Mouse (Mus musculus): ENCODE results near the gene Gabbr2. TPM values are rescaled to one million over a fixed set of nuclear protein-coding genes. Genes with fewer than 3 reads are reported as not detected.

Gabbr2 gene
- polyA plus RNA-seq, 1 experiment: 102 TPM

DNA sequence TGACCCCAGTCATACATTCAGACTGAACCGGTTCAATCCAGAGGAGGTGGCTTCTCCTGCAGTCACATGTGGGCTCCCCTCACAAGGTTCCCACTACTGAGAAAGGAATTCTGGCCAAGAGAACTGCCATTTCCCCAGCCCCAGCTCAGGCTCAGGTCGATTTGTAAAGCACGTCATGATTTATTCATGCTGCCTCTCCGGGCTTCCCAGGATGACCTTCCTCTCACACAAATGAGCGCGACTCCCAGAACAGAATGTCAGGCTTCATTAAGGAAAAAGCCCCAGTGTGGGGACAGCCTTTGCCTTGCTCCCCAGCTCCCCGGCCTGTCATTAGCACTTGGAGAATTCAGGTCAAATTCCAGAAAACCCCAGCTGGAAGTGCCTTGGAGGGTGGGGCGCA is 260.1 kb downstream of the Gabbr2 start:
- TF ChIP-seq POLR2A (IDR thresholded peaks at IDR 0.05; ENCODE audit: borderline replicate concordance, insufficient read depth, low read length): no peak
- TF ChIP-seq CTCF (IDR thresholded peaks at IDR 0.05; ENCODE audit: borderline replicate concordance, insufficient read depth, low read depth, low read length): no peak
- Histone ChIP-seq H3K27ac (ENCODE audit: insufficient read depth, low read length) (no peak overlapping the region), H3K4me3 (replicated peaks; ENCODE audit: insufficient read depth, low read depth, low read length) (no peak overlapping the region), H3K4me1 (ENCODE audit: control insufficient read depth, insufficient read depth, low read length) (peaks cover 42% of the 10 kb centered on the region), H3K27me3 (ENCODE audit: control insufficient read depth, insufficient read depth, low read length) (no peaks in the 10 kb centered on the region)
- 56% methylated on average over 8 of the region's 8 CpGs for WGBS
- no peak for DNase-seq

DNA sequence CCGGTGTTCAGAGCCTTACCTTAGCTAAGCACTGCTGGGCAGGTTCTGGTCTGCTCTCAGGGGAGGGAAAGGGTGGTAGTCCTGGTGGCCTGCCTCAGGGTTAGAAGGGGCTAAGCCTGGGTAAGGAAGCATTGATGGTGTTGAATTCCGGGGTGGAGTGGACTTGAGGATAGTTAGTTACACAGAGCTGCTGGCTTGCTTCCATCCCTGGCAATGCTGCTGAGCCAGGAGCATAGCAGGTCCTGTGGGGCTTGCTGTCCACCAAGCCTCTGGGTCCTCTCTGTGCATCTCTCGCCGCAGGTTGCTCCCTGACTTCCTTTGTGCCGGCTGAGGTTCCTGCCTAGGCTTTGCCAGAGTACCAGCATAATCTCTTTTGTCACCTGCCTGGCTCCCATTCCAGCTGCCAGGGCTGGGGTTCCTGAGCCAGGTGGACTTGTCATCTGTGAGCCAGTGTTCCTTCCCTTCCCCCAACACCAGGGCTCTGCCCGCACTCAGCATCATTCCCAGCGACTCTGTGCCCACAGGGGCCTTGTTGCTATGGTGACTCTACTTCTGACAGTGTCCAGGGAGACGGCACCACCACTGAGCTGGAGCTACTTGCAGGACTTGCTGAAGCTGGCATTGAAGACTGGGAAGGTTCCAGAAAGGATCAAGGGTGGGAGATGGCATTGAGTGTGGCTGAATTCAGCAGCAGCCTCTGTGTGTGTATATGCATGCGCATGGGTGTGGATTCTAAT is 262.2 kb downstream of the Gabbr2 start:
- 29% methylated on average over 9 of the region's 9 CpGs for WGBS
- DNase-seq: peak in 1 of 2 experiments; percentile 46
- no peak overlapping the region for H3K4me3 ChIP-seq (replicated peaks; ENCODE audit: insufficient read depth, low read depth, low read length)
- no peaks in the 10 kb centered on the region for H3K27me3 ChIP-seq (ENCODE audit: control insufficient read depth, insufficient read depth, low read length)
- no peak overlapping the region for H3K27ac ChIP-seq (ENCODE audit: insufficient read depth, low read length)
- TF ChIP-seq CTCF (IDR thresholded peaks at IDR 0.05; ENCODE audit: borderline replicate concordance, insufficient read depth, low read depth, low read length): no peak
- TF ChIP-seq POLR2A (IDR thresholded peaks at IDR 0.05; ENCODE audit: borderline replicate concordance, insufficient read depth, low read length): no peak
- peaks cover 29% of the 10 kb centered on the region for H3K4me1 ChIP-seq (ENCODE audit: control insufficient read depth, insufficient read depth, low read length)

DNA sequence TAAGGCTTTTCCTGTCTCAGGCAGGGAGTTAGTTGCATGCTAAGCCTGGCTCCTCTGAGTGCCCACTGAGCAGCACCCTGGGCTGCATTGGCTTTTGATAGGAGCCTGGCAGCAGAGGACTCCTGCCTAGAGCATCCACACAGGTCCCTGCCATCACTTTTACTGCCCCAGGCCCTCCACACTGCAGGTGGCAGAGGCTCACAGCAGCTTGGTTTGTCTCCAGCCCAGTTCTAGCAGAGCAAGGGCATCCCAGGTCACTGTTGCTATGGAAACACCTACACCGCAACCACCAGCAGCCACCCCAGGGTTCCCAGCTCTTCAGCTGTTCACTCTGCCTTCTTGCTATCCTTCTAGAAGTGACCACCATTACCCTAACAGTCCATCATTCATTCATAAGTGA is 263.4 kb downstream of the Gabbr2 start:
- H3K4me1 ChIP-seq (ENCODE audit: control insufficient read depth, insufficient read depth, low read length): peaks cover 29% of the 10 kb centered on the region
- TF ChIP-seq CTCF (IDR thresholded peaks at IDR 0.05; ENCODE audit: borderline replicate concordance, insufficient read depth, low read depth, low read length) (no peak), POLR2A (IDR thresholded peaks at IDR 0.05; ENCODE audit: borderline replicate concordance, insufficient read depth, low read length) (no peak)
- peak; percentile 57 to 65 for DNase-seq
- no peak overlapping the region for H3K27ac ChIP-seq (ENCODE audit: insufficient read depth, low read length)
- H3K4me3 ChIP-seq (replicated peaks; ENCODE audit: insufficient read depth, low read depth, low read length): no peak overlapping the region
- WGBS: 24% methylated on average over 1 of the region's 1 CpGs
- H3K27me3 ChIP-seq (ENCODE audit: control insufficient read depth, insufficient read depth, low read length): no peaks in the 10 kb centered on the region

DNA sequence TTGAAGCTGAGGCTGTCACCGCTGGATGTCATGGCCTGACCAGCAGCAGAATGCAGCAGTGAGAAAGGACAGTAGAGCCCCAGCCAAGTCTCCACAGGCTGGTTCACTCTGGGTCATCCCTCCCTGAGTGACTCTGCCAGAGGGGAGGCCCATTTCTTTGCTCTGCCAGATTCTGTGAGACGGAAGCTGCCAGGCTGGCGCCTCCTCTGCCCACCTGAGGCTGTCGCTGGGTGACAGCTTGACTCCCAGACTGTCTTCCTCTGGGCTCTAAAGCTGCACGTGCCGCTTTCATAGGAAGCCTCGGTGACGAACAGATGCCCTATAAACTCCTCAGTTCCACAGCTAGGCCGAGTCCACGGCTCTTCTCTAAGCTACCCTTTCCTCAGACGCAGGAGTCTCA is 264.5 kb downstream of the Gabbr2 start:
- no peaks in the 10 kb centered on the region for H3K27me3 ChIP-seq (ENCODE audit: control insufficient read depth, insufficient read depth, low read length)
- peak in 1 of 2 experiments; percentile 59 for DNase-seq
- H3K4me1 ChIP-seq (ENCODE audit: control insufficient read depth, insufficient read depth, low read length): peaks cover 29% of the 10 kb centered on the region
- no peak for TF ChIP-seq CTCF (IDR thresholded peaks at IDR 0.05; ENCODE audit: borderline replicate concordance, insufficient read depth, low read depth, low read length)
- no peak for TF ChIP-seq POLR2A (IDR thresholded peaks at IDR 0.05; ENCODE audit: borderline replicate concordance, insufficient read depth, low read length)
- H3K4me3 ChIP-seq (replicated peaks; ENCODE audit: insufficient read depth, low read depth, low read length): no peak overlapping the region
- 19% methylated on average over 11 of the region's 11 CpGs for WGBS
- 0 out of 2 replicates have a peak overlapping the region, but pooled peaks have one; percentile 3 for H3K27ac ChIP-seq (ENCODE audit: insufficient read depth, low read length)

- TF ChIP-seq CTCF (IDR thresholded peaks at IDR 0.05; ENCODE audit: borderline replicate concordance, insufficient read depth, low read depth, low read length) (no peak), POLR2A (IDR thresholded peaks at IDR 0.05; ENCODE audit: borderline replicate concordance, insufficient read depth, low read length) (no peak)
- Histone ChIP-seq H3K27me3 (ENCODE audit: control insufficient read depth, insufficient read depth, low read length) (no peaks in the 10 kb centered on the region), H3K4me3 (replicated peaks; ENCODE audit: insufficient read depth, low read depth, low read length) (no peak overlapping the region), H3K4me1 (ENCODE audit: control insufficient read depth, insufficient read depth, low read length) (no peaks in the 10 kb centered on the region), H3K27ac (ENCODE audit: insufficient read depth, low read length) (no peak overlapping the region)
- WGBS: 92% methylated on average over 16 of the region's 16 CpGs
- no peak for DNase-seq
These were observed 270.7 kb downstream of the Gabbr2 start for GRCm38 (mm10) chr4:46720821-46721557.

- 88% methylated on average over 1 of the region's 1 CpGs for WGBS
These were observed 271.6 kb downstream of the Gabbr2 start for GRCm38 (mm10) chr4:46720070-46720469.

DNA sequence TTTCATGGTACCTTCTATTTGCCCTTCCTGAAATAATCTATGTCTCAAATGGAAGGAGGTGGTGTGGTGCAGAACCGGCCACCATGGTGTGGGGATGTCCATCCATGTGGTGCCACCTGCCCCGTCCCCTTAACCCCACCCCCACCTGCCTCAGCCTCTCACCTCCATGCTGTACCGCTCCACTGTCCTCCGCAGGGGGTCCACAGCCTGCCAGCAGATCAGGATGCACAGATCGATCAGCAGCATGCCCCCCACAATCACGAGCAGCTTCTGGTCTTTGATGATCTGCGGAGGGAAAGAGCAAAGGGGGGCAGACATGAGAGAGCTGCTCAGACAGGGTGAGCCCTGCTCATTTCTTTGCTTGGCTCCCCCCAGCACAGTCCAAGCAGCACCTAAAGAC is 273.0 kb downstream of the Gabbr2 start:
- DNase-seq: no peak
- Histone ChIP-seq H3K27ac (ENCODE audit: insufficient read depth, low read length) (no peak overlapping the region), H3K4me1 (ENCODE audit: control insufficient read depth, insufficient read depth, low read length) (no peaks in the 10 kb centered on the region), H3K27me3 (ENCODE audit: control insufficient read depth, insufficient read depth, low read length) (no peaks in the 10 kb centered on the region), H3K4me3 (replicated peaks; ENCODE audit: insufficient read depth, low read depth, low read length) (no peak overlapping the region)
- WGBS: 47% methylated on average over 7 of the region's 7 CpGs
- TF ChIP-seq CTCF (IDR thresholded peaks at IDR 0.05; ENCODE audit: borderline replicate concordance, insufficient read depth, low read depth, low read length): no peak
- no peak for TF ChIP-seq POLR2A (IDR thresholded peaks at IDR 0.05; ENCODE audit: borderline replicate concordance, insufficient read depth, low read length)

More at GRCm38 (mm10) chr4:46720070-46720469, 271.6 kb downstream of the Gabbr2 start:
- no peak overlapping the region for H3K27ac ChIP-seq (ENCODE audit: insufficient read depth, low read length)
- no peak for TF ChIP-seq CTCF (IDR thresholded peaks at IDR 0.05; ENCODE audit: borderline replicate concordance, insufficient read depth, low read depth, low read length)
- no peak for TF ChIP-seq POLR2A (IDR thresholded peaks at IDR 0.05; ENCODE audit: borderline replicate concordance, insufficient read depth, low read length)
- peak in 1 of 2 experiments; percentile 35 for DNase-seq
- no peaks in the 10 kb centered on the region for H3K4me1 ChIP-seq (ENCODE audit: control insufficient read depth, insufficient read depth, low read length)
- H3K27me3 ChIP-seq (ENCODE audit: control insufficient read depth, insufficient read depth, low read length): no peaks in the 10 kb centered on the region
- no peak overlapping the region for H3K4me3 ChIP-seq (replicated peaks; ENCODE audit: insufficient read depth, low read depth, low read length)

All from cerebellum, adult 2 months (tissue).